Mouse (Mus musculus) stomach, adult 2 months (tissue): ENCODE data around the gene Gdf15. TPM values are rescaled to one million over a fixed set of nuclear protein-coding genes. Genes with fewer than 3 reads are reported as not detected.

Experiments
- polyA plus RNA-seq: library from polyadenylated mRNA; depleted of rRNA; stranded (reverse); fragments of >200 nt; gene quantifications from 2 replicates; pipeline ENCODE4 v1.2.3, GENCODE M21; 2012; rRNA removed

The Gdf15 gene
- polyA plus RNA-seq, result 1.5 and 4.3 TPM in 2 replicates

DNA sequence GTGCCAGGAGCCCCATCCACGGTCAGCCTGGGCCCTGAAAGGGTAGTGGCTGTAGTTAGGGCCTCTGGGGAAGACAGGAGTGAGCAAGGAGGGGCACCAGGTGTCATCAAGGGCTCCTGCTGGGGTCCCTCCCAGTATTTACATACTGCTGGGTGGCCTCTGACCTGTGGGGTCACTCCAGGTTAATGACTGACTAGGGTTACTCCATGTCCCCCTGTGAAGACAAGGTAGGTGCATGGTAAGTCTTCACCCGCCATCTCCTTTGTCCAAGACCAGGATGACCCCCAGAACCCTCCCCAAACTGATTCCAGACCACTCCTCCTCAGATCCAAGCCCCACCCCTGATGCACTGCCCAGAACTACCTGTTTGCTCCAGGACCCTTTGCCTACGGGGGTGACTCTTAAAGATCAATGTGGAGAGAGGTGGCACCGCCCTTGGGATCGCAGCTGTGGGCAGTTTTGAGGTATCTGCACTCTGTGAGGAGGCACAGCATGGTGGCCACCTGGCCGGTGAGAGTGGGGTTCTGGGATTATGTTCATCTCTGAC, at the start of gene Gdf15:
Gdf15 (minus strand) TSS at position 111 of the 547 bp plus-strand sequence.

DNA sequence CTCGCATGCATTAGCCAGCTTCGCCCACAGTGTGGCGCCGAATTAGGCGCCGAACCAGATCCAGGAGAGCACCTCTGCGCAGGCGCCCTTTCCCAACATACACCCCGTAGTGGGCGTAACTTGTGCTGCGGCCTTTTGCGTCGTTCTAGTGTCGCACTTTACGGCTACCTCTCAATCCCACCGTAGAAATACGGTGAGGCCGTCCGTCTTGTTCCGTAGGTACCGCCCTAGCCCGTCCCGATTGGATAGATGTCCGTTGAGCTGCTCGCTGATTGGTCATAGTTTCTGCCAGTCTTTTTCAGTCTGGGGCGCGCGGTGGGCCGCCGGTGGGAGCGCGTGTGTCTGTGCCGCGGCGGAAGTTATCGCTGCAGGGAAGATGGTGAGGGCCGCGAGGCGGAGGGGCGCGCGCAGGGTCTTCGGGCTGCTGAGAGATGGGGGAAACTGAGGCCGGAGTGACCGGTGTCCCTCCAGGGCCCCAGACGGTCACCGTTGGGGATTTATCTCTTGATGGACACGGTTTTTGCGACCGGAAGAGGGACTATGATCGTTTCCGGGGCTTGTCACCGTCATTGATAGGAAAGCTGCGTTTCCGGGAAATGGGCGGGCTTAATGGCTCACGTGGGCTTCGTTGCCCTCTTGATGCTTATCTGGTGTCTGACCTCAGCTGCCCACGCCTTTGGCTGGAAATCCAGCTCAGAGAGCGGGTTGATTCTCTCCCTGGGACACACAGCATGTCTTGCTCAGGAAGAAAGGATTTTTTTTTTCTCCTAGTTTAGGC, 41.0 kb upstream of the Gdf15 start, which contains the start of gene Lsm4:
Lsm4 (plus strand) TSS at position 170 of the 778 bp plus-strand sequence.

DNA sequence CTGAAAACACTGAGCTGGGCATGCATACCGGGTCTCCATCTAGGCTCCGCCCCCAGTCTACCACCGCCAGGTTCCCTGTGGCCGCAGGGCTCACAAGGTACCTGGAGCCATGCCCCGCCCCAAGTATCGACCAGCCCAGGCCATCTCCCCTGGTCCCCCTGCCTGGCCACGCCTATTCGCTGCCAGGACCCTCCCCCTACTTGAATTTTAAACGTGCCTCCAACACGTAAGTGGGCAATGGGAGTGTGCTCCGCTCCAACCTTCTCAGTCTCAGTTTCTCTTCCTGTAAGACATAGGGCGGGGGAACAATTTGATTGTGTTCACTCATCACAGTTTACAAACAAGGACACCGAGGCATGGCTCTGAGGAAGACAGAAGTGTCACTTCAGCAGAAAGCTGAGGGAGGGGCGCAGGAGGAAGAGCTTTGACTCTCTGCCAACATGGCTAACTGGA, 28.0 kb upstream of the Gdf15 start, which contains the start of gene Pgpep1:
Pgpep1 (minus strand) TSS at position 116 of the 453 bp plus-strand sequence.

DNA sequence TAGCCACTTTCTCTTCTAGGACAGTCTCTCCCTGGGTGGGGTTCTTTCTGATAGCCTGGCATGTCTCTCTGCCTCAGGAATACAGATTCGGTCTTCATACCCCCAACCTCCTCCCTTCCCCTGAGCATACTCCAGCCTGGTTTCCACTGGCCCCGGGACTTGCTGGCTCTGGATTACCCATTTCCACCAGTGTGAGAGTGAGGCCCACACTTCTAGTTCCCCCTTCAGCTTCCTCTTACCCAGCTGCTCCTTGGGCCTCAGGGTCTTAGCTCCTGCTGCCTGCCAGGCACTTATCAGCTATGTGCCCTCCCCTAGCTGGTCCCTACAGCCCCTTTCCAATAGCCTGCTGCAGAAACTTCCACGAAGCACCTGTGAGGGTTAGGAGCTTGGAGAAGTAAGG, 16.4 kb downstream of the Gdf15 start, which contains the start of gene Lrrc25:
Lrrc25 (plus strand) TSS at position 262 of the 400 bp plus-strand sequence.

DNA sequence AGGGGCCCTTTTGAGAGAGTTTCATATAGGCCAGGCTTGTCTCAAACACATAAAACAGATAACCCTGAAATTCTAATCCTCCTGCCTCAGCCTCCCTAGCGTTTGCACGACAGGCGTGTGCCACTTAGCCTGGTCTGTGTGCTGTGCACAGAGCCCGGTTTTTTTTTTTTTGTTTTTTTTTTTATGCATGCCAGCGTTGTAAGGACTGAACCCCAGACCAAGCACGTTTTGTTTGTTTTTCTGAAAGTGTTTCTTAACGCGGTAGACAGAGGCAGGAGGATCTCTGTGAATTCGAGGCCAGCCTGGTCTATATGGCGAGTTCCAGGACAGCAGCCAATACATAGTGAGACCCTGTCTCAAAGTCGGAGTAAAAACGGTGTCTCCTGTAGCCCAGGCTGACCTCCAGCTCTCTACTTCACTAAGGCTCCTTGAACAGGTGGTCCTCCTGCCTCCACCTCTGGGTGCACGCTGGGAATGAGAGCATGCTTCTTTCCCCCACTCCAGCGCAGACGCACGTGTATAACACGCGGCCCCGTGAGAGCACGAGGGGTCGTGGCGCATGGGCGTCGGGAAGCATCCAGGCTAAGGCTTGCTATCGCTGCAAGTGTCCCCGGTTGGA, 23.4 kb downstream of the Gdf15 start, which contains the start of gene Ssbp4:
Ssbp4 (minus strand) TSS at position 124 of the 619 bp plus-strand sequence.

DNA sequence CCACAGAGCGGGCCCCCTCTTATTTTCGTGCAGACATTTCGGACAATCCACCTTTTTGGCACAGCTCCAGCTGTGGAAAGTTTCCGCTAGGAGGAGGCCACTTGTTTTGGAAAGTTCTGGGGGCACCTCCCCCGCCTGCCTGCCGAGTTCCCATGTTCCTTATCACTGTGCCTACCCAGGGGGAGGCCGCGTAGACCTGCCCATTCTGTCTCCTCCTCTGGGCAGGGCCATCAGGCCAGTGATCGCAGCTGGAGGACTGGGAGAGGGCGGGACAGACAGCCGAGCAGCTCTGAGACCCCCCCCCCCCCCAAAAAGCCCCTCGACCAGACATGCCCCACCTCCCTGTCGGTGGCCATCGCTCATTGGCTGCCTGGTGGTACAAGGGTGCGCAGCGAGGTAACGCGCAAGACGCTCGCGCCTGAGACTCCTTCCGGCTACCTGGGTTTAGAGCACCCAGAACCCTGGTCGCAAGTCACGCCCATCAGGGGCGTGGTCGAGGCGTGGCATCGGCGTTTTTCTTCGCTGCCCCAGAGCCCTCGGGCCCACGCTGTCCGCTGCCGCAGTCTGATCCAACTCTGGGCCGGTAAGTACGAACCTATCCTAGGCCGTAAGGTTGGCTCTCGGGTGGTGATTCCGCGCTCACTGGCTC, 38.2 kb downstream of the Gdf15 start, which contains the start of gene Isyna1:
Isyna1 (plus strand) TSS at position 413 of the 649 bp plus-strand sequence.

Other genes starting within 250 kb of the Gdf15 start
- 9.5 and 10.2 TPM in 2 replicates for gene Crtc1, start 192.9 kb downstream of the Gdf15 start, polyA plus RNA-seq
- 20.8 and 22.8 TPM in 2 replicates for gene Klhl26, start 155.5 kb downstream of the Gdf15 start, polyA plus RNA-seq
- 1.1 and 2.1 TPM in 2 replicates for gene Tmem59l, start 145.1 kb downstream of the Gdf15 start, polyA plus RNA-seq
- gene Crlf1, start 139.3 kb downstream of the Gdf15 start, polyA plus RNA-seq, result 3.8 and 8.9 TPM in 2 replicates
- gene Rex1bd, start 125.7 kb downstream of the Gdf15 start, polyA plus RNA-seq, result 97.6 and 155 TPM in 2 replicates
- gene Uba52, start 121.7 kb downstream of the Gdf15 start, polyA plus RNA-seq, result 632 and 635 TPM in 2 replicates
- gene Fkbp8, start 104.7 kb downstream of the Gdf15 start, polyA plus RNA-seq, result 182 and 242 TPM in 2 replicates
- 39.8 and 46.2 TPM in 2 replicates for gene Kxd1, start 104.5 kb downstream of the Gdf15 start, polyA plus RNA-seq
- 18.0 and 18.3 TPM in 2 replicates for gene Ell, start 93.0 kb downstream of the Gdf15 start, polyA plus RNA-seq
- 48.7 and 85.8 TPM in 2 replicates for gene Isyna1, start 38.1 kb downstream of the Gdf15 start, polyA plus RNA-seq
- 157 and 297 TPM in 2 replicates for gene Ssbp4, start 23.6 kb downstream of the Gdf15 start, polyA plus RNA-seq
- 2.1 and 5.5 TPM in 2 replicates for gene Lrrc25, start 16.3 kb downstream of the Gdf15 start, polyA plus RNA-seq
- gene Pgpep1, start 27.9 kb upstream of the Gdf15 start, polyA plus RNA-seq, result 6.0 and 8.1 TPM in 2 replicates
- gene Lsm4, start 40.8 kb upstream of the Gdf15 start, polyA plus RNA-seq, result 43.4 and 55.5 TPM in 2 replicates
- gene Jund, start 66.5 kb upstream of the Gdf15 start, polyA plus RNA-seq, result 305 and 826 TPM in 2 replicates
- gene Iqcn, start 71.0 kb upstream of the Gdf15 start, polyA plus RNA-seq, result 0.01 and 0.06 TPM in 2 replicates
- 78.8 and 98.8 TPM in 2 replicates for gene Gm3336, start 86.1 kb upstream of the Gdf15 start, polyA plus RNA-seq
- 4.4 and 8.1 TPM in 2 replicates for gene Pde4c, start 91.3 kb upstream of the Gdf15 start, polyA plus RNA-seq
- 26.6 and 31.2 TPM in 2 replicates for gene Rab3a, start 122.2 kb upstream of the Gdf15 start, polyA plus RNA-seq
- gene Mpv17l2, start 128.5 kb upstream of the Gdf15 start, polyA plus RNA-seq, result 90.0 and 283 TPM in 2 replicates
- gene Pik3r2, start 144.3 kb upstream of the Gdf15 start, polyA plus RNA-seq, result 152 and 224 TPM in 2 replicates
- 40.6 and 40.8 TPM in 2 replicates for gene Mast3, start 172.6 kb upstream of the Gdf15 start, polyA plus RNA-seq
- 0.27 and 0.49 TPM in 2 replicates for gene Il12rb1, start 176.0 kb upstream of the Gdf15 start, polyA plus RNA-seq
- 34.5 and 41.1 TPM in 2 replicates for gene Arrdc2, start 207.3 kb upstream of the Gdf15 start, polyA plus RNA-seq
- 2.6 and 3.1 TPM in 2 replicates for gene Kcnn1, start 230.8 kb upstream of the Gdf15 start, polyA plus RNA-seq
- gene Ccdc124, start 241.5 kb upstream of the Gdf15 start, polyA plus RNA-seq, result 38.7 and 55.7 TPM in 2 replicates